Mouse (Mus musculus): ENCODE data around the gene 4930518I15Rik. TPM values are rescaled to one million over a fixed set of nuclear protein-coding genes. Genes with fewer than 3 reads are reported as not detected.

Gene 4930518I15Rik
- polyA plus RNA-seq, 1 experiment from 2014 or later: 4.1 TPM

DNA sequence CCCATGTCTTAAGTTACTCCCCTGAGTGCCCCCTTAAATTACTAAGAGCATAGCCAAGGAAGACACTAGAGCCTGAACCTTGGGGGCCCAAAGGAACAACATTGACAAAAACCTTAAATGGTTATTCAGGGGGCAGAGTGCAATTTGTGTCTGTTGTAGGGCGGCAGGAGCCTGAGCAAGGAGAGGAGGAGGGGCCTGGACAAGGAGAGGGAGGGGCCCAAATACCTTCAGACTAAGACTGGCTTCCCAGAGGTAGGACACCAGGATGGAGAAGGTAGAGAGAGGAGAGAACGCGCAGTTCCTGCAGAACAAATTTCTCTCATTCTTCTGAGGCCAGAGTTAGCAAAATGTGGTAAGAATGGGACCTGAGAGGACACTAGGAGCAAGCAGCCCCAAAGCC is 42.3 kb downstream of the 4930518I15Rik start:
- ATAC-seq: no peak
- no peak for DNase-seq (ENCODE audit: low spot score)
- no peaks in the 10 kb centered on the region for H3K27me3 ChIP-seq (replicated peaks; ENCODE audit: insufficient read depth, low read length)
- no peak for TF ChIP-seq EP300 (IDR thresholded peaks at IDR 0.05)
- H3K36me3 ChIP-seq (ENCODE audit: insufficient read depth, low read length): no peaks in the 10 kb centered on the region
- H3K4me2 ChIP-seq (replicated peaks; ENCODE audit: low read depth, low read length): no peak overlapping the region
- 0 out of 2 replicates have a peak overlapping the region, but pooled peaks have one; percentile 40 for H3K27ac ChIP-seq (ENCODE audit: low read length)
- WGBS: 56% methylated on average over 3 of the region's 3 CpGs
- H3K4me1 ChIP-seq (ENCODE audit: insufficient read depth, low read depth, low read length): peaks cover 9% of the 10 kb centered on the region; the same call in 1 of the 2 replicates
- H3K4me3 ChIP-seq (ENCODE audit: low read depth, low read length): no peak overlapping the region
- H3K9me3 ChIP-seq (ENCODE audit: low read length): no peaks in the 10 kb centered on the region
- no peak overlapping the region for H3K9ac ChIP-seq (replicated peaks; ENCODE audit: low read depth)

DNA sequence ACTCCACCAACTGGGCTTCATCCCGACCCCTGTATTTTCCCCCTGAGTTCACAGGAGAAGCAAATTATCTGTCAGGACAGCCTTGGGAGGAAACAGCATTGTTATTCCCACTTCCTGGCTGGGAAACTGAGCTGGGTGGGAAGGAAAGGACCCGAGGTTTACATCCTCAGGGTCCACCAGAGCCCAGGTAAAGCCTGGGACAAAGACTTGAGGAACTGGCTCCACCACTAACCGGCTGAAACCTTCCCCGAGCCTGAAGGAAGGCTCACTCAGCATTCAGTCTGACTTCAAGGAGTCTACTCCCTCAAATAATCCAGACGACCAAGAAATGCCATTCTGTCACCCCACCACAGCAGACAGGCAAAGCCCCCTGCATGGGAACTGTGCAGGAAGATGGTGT is 42.9 kb downstream of the 4930518I15Rik start:
- Histone ChIP-seq H3K4me3 (ENCODE audit: low read depth, low read length) (no peak overlapping the region), H3K4me2 (replicated peaks; ENCODE audit: low read depth, low read length) (no peak overlapping the region), H3K36me3 (ENCODE audit: insufficient read depth, low read length) (no peaks in the 10 kb centered on the region), H3K27me3 (replicated peaks; ENCODE audit: insufficient read depth, low read length) (no peaks in the 10 kb centered on the region), H3K9ac (replicated peaks; ENCODE audit: low read depth) (no peak overlapping the region), H3K27ac (ENCODE audit: low read length) (peak overlapping the region; percentile 40), H3K9me3 (ENCODE audit: low read length) (no peaks in the 10 kb centered on the region), H3K4me1 (ENCODE audit: insufficient read depth, low read depth, low read length) (peaks cover 9% of the 10 kb centered on the region; the same call in 1 of the 2 replicates)
- ATAC-seq (peak; percentile 46; the same call in 1 of the 2 replicates), DNase-seq (ENCODE audit: low spot score) (no peak)
- no peak for TF ChIP-seq CTCF (IDR thresholded peaks at IDR 0.05)
- no peak for TF ChIP-seq EP300 (IDR thresholded peaks at IDR 0.05)
- 15% methylated on average over 5 of the region's 5 CpGs for WGBS

DNA sequence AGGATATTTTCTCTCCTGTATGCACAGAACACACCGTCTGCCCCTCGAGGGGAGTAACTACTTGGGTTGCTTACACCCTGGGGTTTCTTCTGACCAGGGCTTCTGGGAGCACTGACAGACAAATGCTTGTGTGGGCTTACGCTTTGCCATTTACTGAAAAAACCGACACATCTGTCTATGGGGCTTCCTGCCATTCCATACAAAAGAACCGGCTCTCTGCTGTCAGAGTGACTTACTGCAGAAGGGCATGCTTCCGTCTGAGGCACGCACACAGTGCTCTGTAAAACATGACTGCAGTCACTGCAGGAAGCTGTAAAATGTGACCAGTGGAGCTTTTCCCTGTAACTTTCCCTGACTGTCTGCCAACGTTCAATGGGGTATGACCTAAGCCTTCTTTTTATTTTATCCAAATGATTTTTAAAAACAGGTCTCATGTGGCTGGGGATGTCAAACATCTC is 43.4 kb downstream of the 4930518I15Rik start:
- Histone ChIP-seq H3K4me3 (ENCODE audit: low read depth, low read length) (no peak overlapping the region), H3K9ac (replicated peaks; ENCODE audit: low read depth) (no peak overlapping the region), H3K27me3 (replicated peaks; ENCODE audit: insufficient read depth, low read length) (no peaks in the 10 kb centered on the region), H3K4me2 (replicated peaks; ENCODE audit: low read depth, low read length) (no peak overlapping the region), H3K9me3 (ENCODE audit: low read length) (no peaks in the 10 kb centered on the region), H3K4me1 (ENCODE audit: insufficient read depth, low read depth, low read length) (peaks cover 9% of the 10 kb centered on the region; the same call in 1 of the 2 replicates), H3K27ac (ENCODE audit: low read length) (peak overlapping the region; percentile 40), H3K36me3 (ENCODE audit: insufficient read depth, low read length) (no peaks in the 10 kb centered on the region)
- TF ChIP-seq EP300 (IDR thresholded peaks at IDR 0.05) (no peak; the same call in 1 of the 2 replicates), CTCF (IDR thresholded peaks at IDR 0.05) (no peak)
- ATAC-seq: peak; percentile 63
- peak; percentile 63 for DNase-seq (ENCODE audit: low spot score)
- WGBS: 6% methylated on average over 8 of the region's 8 CpGs

DNA sequence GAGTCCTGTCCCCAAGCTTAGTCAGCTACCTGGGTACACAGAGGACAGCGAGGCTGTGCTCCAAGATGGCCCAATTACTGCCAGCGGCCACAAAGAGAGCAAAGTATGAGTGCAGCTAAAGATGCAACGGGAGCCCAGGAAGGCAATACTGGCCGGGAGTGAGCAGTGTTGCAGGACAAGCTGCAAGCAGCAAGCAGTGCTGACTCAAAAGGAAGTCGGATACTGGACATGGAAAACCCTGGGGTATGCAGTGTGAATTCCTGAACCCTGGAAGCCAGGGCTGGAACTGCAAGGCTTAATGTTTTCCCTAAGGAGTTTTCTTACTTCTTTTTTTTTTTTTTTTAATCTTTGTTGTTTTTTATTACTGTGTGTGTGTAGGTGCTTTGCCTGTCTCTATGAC is 46.2 kb downstream of the 4930518I15Rik start:
- ATAC-seq (no peak), DNase-seq (ENCODE audit: low spot score) (no peak)
- H3K9ac ChIP-seq (replicated peaks; ENCODE audit: low read depth): no peak overlapping the region
- H3K36me3 ChIP-seq (ENCODE audit: insufficient read depth, low read length): no peaks in the 10 kb centered on the region
- H3K9me3 ChIP-seq (ENCODE audit: low read length): no peaks in the 10 kb centered on the region
- H3K4me2 ChIP-seq (replicated peaks; ENCODE audit: low read depth, low read length): no peak overlapping the region
- TF ChIP-seq EP300 (IDR thresholded peaks at IDR 0.05) (no peak), CTCF (IDR thresholded peaks at IDR 0.05) (no peak)
- WGBS: 64% methylated on average over 5 of the region's 5 CpGs
- no peak overlapping the region for H3K27ac ChIP-seq (ENCODE audit: low read length)
- H3K27me3 ChIP-seq (replicated peaks; ENCODE audit: insufficient read depth, low read length): no peaks in the 10 kb centered on the region
- no peak overlapping the region for H3K4me3 ChIP-seq (ENCODE audit: low read depth, low read length)
- H3K4me1 ChIP-seq (ENCODE audit: insufficient read depth, low read depth, low read length): peaks cover 9% of the 10 kb centered on the region; the same call in 1 of the 2 replicates

DNA sequence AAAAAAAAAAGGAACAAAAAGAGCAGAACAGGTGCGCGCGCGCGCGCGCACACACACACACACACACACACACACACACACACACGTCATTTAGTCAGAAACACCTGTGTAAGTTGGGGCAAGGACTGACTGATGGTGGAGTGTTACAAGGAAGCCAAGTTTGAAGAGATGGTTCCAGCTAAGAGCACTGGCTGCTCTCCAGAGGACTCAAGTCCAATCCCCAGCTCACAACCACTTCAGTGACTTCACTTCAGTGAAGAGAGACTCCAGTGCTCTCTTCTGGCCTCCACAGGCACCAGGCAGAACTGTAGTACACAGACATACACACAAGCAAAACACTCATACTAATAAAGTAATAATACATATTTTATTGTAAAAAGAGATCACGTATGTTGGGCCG is 47.0 kb downstream of the 4930518I15Rik start:
- no peaks in the 10 kb centered on the region for H3K27me3 ChIP-seq (replicated peaks; ENCODE audit: insufficient read depth, low read length)
- no peak overlapping the region for H3K4me2 ChIP-seq (replicated peaks; ENCODE audit: low read depth, low read length)
- TF ChIP-seq EP300 (IDR thresholded peaks at IDR 0.05) (no peak), CTCF (IDR thresholded peaks at IDR 0.05) (peak; percentile 48)
- no peaks in the 10 kb centered on the region for H3K36me3 ChIP-seq (ENCODE audit: insufficient read depth, low read length)
- H3K9ac ChIP-seq (replicated peaks; ENCODE audit: low read depth): no peak overlapping the region
- WGBS: 94% methylated on average over 10 of the region's 10 CpGs
- peak; percentile 66 for ATAC-seq
- H3K4me1 ChIP-seq (ENCODE audit: insufficient read depth, low read depth, low read length): peaks cover 9% of the 10 kb centered on the region; the same call in 1 of the 2 replicates
- H3K9me3 ChIP-seq (ENCODE audit: low read length): no peaks in the 10 kb centered on the region
- DNase-seq (ENCODE audit: low spot score): peak; percentile 79
- no peak overlapping the region for H3K4me3 ChIP-seq (ENCODE audit: low read depth, low read length)
- H3K27ac ChIP-seq (ENCODE audit: low read length): no peak overlapping the region

DNA sequence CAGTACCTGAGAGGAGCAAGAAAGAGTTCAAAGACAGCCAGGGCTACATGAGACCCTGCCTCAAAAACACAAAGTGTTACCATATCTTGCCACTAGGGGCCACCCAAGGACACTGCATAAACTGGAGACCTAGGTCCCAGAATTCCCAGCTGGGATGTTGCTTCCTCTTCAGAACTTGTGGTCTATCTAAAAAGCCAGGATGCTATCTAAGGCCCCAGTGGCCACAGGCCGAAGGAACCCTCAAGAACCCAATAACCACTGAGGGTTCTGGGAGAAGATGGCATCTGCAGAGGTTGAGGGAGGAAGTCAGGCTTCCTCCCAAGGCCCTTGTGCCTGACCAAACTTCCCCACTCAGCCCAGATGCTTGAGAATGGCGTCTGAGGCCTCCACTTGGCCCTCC is 48.2 kb downstream of the 4930518I15Rik start:
- ATAC-seq (peak; percentile 55; the same call in 1 of the 2 replicates), DNase-seq (ENCODE audit: low spot score) (peak; percentile 77)
- Histone ChIP-seq H3K36me3 (ENCODE audit: insufficient read depth, low read length) (no peaks in the 10 kb centered on the region), H3K9me3 (ENCODE audit: low read length) (no peaks in the 10 kb centered on the region), H3K4me1 (ENCODE audit: insufficient read depth, low read depth, low read length) (peaks cover 4% of the 10 kb centered on the region; the same call in 1 of the 2 replicates), H3K4me2 (replicated peaks; ENCODE audit: low read depth, low read length) (no peak overlapping the region), H3K4me3 (ENCODE audit: low read depth, low read length) (no peak overlapping the region), H3K27me3 (replicated peaks; ENCODE audit: insufficient read depth, low read length) (no peaks in the 10 kb centered on the region), H3K9ac (replicated peaks; ENCODE audit: low read depth) (no peak overlapping the region), H3K27ac (ENCODE audit: low read length) (no peak overlapping the region)
- 41% methylated on average over 2 of the region's 2 CpGs for WGBS
- peak; percentile 96 for TF ChIP-seq CTCF (IDR thresholded peaks at IDR 0.05)
- TF ChIP-seq EP300 (IDR thresholded peaks at IDR 0.05): no peak
